Mouse (Mus musculus): Measurements from ENCODE around the gene Olfr1408. TPM values are rescaled to one million over a fixed set of nuclear protein-coding genes. Genes with fewer than 3 reads are reported as not detected.

The Olfr1408 gene
- polyA plus RNA-seq (2012; rRNA removed) = not detected in 2 replicates

DNA sequence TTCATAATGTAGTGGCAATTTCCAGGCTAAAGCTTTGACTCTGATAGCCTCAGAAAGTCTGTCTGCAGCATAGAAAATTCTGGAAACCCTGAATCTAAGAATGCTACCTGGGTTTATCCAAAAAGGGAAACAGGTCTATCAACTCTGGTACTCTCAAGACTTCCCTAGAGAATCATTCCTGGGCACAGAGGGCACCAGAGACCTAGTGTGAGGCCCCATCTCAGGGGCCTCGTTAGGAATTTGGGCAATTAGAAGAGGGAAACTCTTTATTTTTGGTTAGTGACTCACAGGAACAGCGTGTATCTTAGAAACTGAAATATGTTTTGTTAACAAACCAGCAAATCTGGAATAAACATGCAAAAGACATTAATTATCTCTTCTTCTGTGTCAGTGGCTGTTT, at the start of gene Olfr1408:
TSS of gene Olfr1408 (minus strand) at position 101 of the 400 bp plus-strand sequence.
- no peak for TF ChIP-seq POLR2A (IDR thresholded peaks at IDR 0.05; ENCODE audit: low read depth, low read length)
- no peak for TF ChIP-seq CTCF (conservative IDR thresholded peaks at IDR 0.05; ENCODE audit: insufficient read depth, insufficient read length, low read depth, low read length)
- Histone ChIP-seq H3K27ac (ENCODE audit: insufficient read depth, low read depth, low read length) (no peak within 1 kb of the TSS), H3K27me3 (replicated peaks; ENCODE audit: control insufficient read depth, insufficient read depth, low read length) (no peaks in the 10 kb centered on the region), H3K36me3 (ENCODE audit: control insufficient read depth, insufficient read depth, low read length) (no peaks in the 10 kb centered on the region), H3K4me3 (ENCODE audit: insufficient read depth, low read depth, low read length) (no peak within 1 kb of the TSS), H3K4me1 (ENCODE audit: control insufficient read depth, insufficient read depth, low read length) (no peaks in the 10 kb centered on the region)
- WGBS = 60% methylated on average over 2 of the region's 2 CpGs
- DNase-seq = no peak

DNA sequence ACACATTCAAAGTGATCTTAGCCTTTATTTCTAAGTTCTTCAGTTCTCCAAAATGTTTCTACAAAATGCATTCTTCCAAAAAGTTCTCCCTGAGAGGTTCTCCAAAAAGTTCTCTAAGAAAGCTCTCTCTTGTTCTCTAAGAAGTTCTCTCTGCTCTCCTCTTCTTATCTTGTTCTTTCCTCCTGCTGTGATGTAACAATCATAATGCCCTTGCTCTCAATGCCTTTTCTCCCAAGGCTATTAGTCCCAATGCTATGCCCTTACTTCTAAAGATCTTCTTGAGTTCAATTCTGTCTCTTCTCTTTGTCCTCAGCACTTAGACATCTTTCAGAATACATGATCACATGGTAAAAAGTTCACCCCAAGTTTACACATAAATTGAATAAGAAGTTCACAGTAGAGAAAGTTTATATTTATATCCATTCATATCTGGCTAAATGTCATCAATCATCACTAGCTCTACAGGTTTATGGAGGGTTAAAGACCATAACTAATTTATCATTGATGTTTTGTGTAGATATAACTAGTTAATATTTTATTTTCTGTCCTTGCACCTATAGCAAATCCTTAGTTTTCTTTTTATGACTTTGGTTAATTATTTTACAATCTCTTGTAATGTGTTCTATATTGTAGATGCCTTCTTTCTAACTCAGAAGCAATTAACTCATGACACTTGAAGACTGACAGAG, 37.1 kb upstream of the Olfr1408 start:
- H3K36me3 ChIP-seq (ENCODE audit: control insufficient read depth, insufficient read depth, low read length) = no peaks in the 10 kb centered on the region
- H3K27ac ChIP-seq (ENCODE audit: insufficient read depth, low read depth, low read length) = no peak overlapping the region
- H3K4me1 ChIP-seq (ENCODE audit: control insufficient read depth, insufficient read depth, low read length) = no peaks in the 10 kb centered on the region
- DNase-seq = no peak
- TF ChIP-seq POLR2A (IDR thresholded peaks at IDR 0.05; ENCODE audit: low read depth, low read length) (no peak), CTCF (conservative IDR thresholded peaks at IDR 0.05; ENCODE audit: insufficient read depth, insufficient read length, low read depth, low read length) (no peak)
- H3K4me3 ChIP-seq (ENCODE audit: insufficient read depth, low read depth, low read length) = no peak overlapping the region
- H3K27me3 ChIP-seq (replicated peaks; ENCODE audit: control insufficient read depth, insufficient read depth, low read length) = no peaks in the 10 kb centered on the region

Other genes starting within 250 kb of the Olfr1408 start
- not detected in 2 replicates for gene Apcs, start 242.3 kb downstream of the Olfr1408 start, polyA plus RNA-seq (2012; rRNA removed)
- not detected in 2 replicates for gene Olfr16, start 187.0 kb downstream of the Olfr1408 start, polyA plus RNA-seq (2012; rRNA removed)
- gene Olfr1406, start 53.3 kb upstream of the Olfr1408 start, polyA plus RNA-seq (2012; rRNA removed) = not detected in 2 replicates
- not detected in 2 replicates for gene Olfr218, start 60.4 kb upstream of the Olfr1408 start, polyA plus RNA-seq (2012; rRNA removed)
- gene Olfr1404, start 75.0 kb upstream of the Olfr1408 start, polyA plus RNA-seq (2012; rRNA removed) = not detected in 2 replicates
- not detected in 2 replicates for gene Fcer1a, start 89.8 kb upstream of the Olfr1408 start, polyA plus RNA-seq (2012; rRNA removed)
- gene Olfr418, start 128.6 kb upstream of the Olfr1408 start, polyA plus RNA-seq (2012; rRNA removed) = not detected in 2 replicates
- not detected in 2 replicates for gene Mptx2, start 140.4 kb upstream of the Olfr1408 start, polyA plus RNA-seq (2012; rRNA removed)
- gene Ackr1, start 196.4 kb upstream of the Olfr1408 start, polyA plus RNA-seq (2012; rRNA removed) = 0.87 and 2.0 TPM in 2 replicates
- 0.68 and 1.8 TPM in 2 replicates for gene Aim2, start 213.5 kb upstream of the Olfr1408 start, polyA plus RNA-seq (2012; rRNA removed)
- gene Cadm3, start 230.3 kb upstream of the Olfr1408 start, polyA plus RNA-seq (2012; rRNA removed) = 1.8 and 2.4 TPM in 2 replicates

All from kidney, adult 2 months (tissue).